Mouse (Mus musculus): ENCODE results near the gene Atl1. TPM values are rescaled to one million over a fixed set of nuclear protein-coding genes. Genes with fewer than 3 reads are reported as not detected.

The Atl1 gene
- polyA plus RNA-seq, 1 experiment, result 10.2 TPM

GRCm38 (mm10) chr12:69858847-69859246, 33.6 kb upstream of the Atl1 start:
- H3K9ac ChIP-seq (ENCODE audit: low read depth, poor library complexity, severe bottlenecking), result no peak overlapping the region
- H3K4me3 ChIP-seq (ENCODE audit: low read depth, low read length), result no peak overlapping the region
- H3K27ac ChIP-seq (ENCODE audit: insufficient read depth, low read length), result no peak overlapping the region
- H3K9me3 ChIP-seq (replicated peaks; ENCODE audit: control insufficient read depth, insufficient read depth, low read length, poor library complexity, severe bottlenecking), result no peaks in the 10 kb centered on the region
- no peaks in the 10 kb centered on the region for H3K4me1 ChIP-seq (ENCODE audit: control insufficient read depth, insufficient read depth, low read length)
- TF ChIP-seq CTCF (IDR thresholded peaks at IDR 0.05; ENCODE audit: low read depth, low read length), result no peak
- no peak for TF ChIP-seq POLR2A (IDR thresholded peaks at IDR 0.05; ENCODE audit: insufficient read depth, low read length)
- TF ChIP-seq EP300 (IDR thresholded peaks at IDR 0.05; ENCODE audit: insufficient read depth, low read depth, low read length), result no peak
- no peaks in the 10 kb centered on the region; the same call in none of the 2 replicates for H3K36me3 ChIP-seq (ENCODE audit: control insufficient read depth, insufficient read depth, low read length, poor library complexity, severe bottlenecking)
- no peaks in the 10 kb centered on the region for H3K27me3 ChIP-seq (ENCODE audit: control insufficient read depth, insufficient read depth, low read length, poor library complexity, severe bottlenecking)

- no peaks in the 10 kb centered on the region for H3K4me1 ChIP-seq (ENCODE audit: control insufficient read depth, insufficient read depth, low read length)
- TF ChIP-seq CTCF (IDR thresholded peaks at IDR 0.05; ENCODE audit: low read depth, low read length), result no peak
- no peak overlapping the region for H3K27ac ChIP-seq (ENCODE audit: insufficient read depth, low read length)
- no peaks in the 10 kb centered on the region for H3K9me3 ChIP-seq (replicated peaks; ENCODE audit: control insufficient read depth, insufficient read depth, low read length, poor library complexity, severe bottlenecking)
- no peak overlapping the region for H3K4me3 ChIP-seq (ENCODE audit: low read depth, low read length)
- no peak overlapping the region for H3K9ac ChIP-seq (ENCODE audit: low read depth, poor library complexity, severe bottlenecking)
- no peaks in the 10 kb centered on the region; the same call in 1 of the 2 replicates for H3K36me3 ChIP-seq (ENCODE audit: control insufficient read depth, insufficient read depth, low read length, poor library complexity, severe bottlenecking)
- no peaks in the 10 kb centered on the region for H3K27me3 ChIP-seq (ENCODE audit: control insufficient read depth, insufficient read depth, low read length, poor library complexity, severe bottlenecking)
Observed at GRCm38 (mm10) chr12:69863505-69863904, 28.9 kb upstream of the Atl1 start.

DNA sequence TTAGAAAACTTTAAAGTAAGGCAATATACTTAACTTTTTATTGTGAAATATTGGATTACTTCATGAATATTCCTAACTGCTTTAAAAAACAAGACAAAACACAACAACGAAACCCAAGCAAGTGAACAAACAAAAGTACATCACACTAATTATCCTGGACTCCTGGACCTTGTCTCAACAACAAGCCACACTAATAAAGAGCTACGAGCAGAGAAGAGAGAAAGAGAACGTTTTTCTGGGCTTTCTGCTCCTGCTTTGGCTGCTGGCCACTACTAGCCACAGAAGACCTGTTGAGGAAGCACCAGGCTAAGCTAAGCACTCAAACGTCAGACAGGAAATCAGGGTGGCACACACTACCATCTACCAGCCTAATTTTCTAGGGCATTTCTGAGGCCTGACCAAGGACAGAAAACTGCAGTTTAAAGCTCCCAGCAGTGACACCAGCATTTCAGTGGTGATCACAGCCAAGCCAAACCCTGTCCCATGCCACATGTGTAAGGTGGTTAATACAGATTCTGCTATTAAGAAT, 28.2 kb upstream of the Atl1 start:
- Histone ChIP-seq H3K4me1 (ENCODE audit: control insufficient read depth, insufficient read depth, low read length) (no peaks in the 10 kb centered on the region), H3K27me3 (ENCODE audit: control insufficient read depth, insufficient read depth, low read length, poor library complexity, severe bottlenecking) (no peaks in the 10 kb centered on the region), H3K27ac (ENCODE audit: insufficient read depth, low read length) (no peak overlapping the region), H3K36me3 (ENCODE audit: control insufficient read depth, insufficient read depth, low read length, poor library complexity, severe bottlenecking) (no peaks in the 10 kb centered on the region; the same call in 1 of the 2 replicates), H3K9ac (ENCODE audit: low read depth, poor library complexity, severe bottlenecking) (no peak overlapping the region), H3K4me3 (ENCODE audit: low read depth, low read length) (no peak overlapping the region), H3K9me3 (replicated peaks; ENCODE audit: control insufficient read depth, insufficient read depth, low read length, poor library complexity, severe bottlenecking) (no peaks in the 10 kb centered on the region)
- TF ChIP-seq EP300 (IDR thresholded peaks at IDR 0.05; ENCODE audit: insufficient read depth, low read depth, low read length), result no peak
- TF ChIP-seq POLR2A (IDR thresholded peaks at IDR 0.05; ENCODE audit: insufficient read depth, low read length), result no peak
- no peak for TF ChIP-seq CTCF (IDR thresholded peaks at IDR 0.05; ENCODE audit: low read depth, low read length)

DNA sequence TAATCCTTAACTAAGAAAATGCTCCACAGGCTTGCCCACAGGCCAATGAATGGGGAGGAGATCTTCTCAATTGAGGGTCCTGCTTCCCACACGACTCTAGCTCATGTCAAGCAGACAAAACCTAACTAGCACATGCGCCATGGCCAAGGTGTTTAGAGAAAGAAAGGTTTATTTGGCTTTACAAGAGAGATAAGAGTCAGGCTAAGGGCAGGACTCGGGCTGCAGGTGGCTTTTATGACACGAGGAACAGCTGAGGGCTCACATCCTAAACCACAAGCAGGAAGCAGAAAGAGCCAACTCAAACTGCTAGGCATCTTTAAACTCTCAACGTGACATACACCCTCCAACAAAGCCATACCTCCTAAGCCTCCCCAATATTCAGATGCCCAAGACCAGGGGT, 25.1 kb upstream of the Atl1 start:
- Histone ChIP-seq H3K9ac (ENCODE audit: low read depth, poor library complexity, severe bottlenecking) (no peak overlapping the region), H3K36me3 (ENCODE audit: control insufficient read depth, insufficient read depth, low read length, poor library complexity, severe bottlenecking) (no peaks in the 10 kb centered on the region; the same call in 1 of the 2 replicates), H3K27ac (ENCODE audit: insufficient read depth, low read length) (no peak overlapping the region), H3K4me1 (ENCODE audit: control insufficient read depth, insufficient read depth, low read length) (no peaks in the 10 kb centered on the region), H3K27me3 (ENCODE audit: control insufficient read depth, insufficient read depth, low read length, poor library complexity, severe bottlenecking) (no peaks in the 10 kb centered on the region), H3K9me3 (replicated peaks; ENCODE audit: control insufficient read depth, insufficient read depth, low read length, poor library complexity, severe bottlenecking) (no peaks in the 10 kb centered on the region), H3K4me3 (ENCODE audit: low read depth, low read length) (no peak overlapping the region)
- TF ChIP-seq EP300 (IDR thresholded peaks at IDR 0.05; ENCODE audit: insufficient read depth, low read depth, low read length) (no peak), CTCF (IDR thresholded peaks at IDR 0.05; ENCODE audit: low read depth, low read length) (no peak), POLR2A (IDR thresholded peaks at IDR 0.05; ENCODE audit: insufficient read depth, low read length) (no peak)

DNA sequence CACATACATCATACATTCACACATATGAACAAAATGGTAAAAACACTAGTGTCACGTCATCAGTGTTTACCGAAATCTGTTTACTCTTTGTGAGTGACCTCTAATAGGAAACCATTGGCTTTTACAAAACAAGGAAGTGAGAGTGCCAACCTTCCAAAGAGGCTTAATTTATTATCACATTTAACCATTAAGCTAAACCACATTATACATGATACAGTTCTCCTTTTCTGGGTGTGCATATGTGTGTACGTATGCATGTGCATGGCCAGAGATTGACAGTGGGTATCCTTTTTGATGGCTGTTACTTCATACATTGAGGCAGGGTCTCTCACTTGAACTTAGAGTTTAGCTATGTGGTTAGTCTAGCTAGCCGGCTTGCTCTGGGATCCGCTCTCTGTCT, 20.8 kb upstream of the Atl1 start:
- no peak for TF ChIP-seq EP300 (IDR thresholded peaks at IDR 0.05; ENCODE audit: insufficient read depth, low read depth, low read length)
- TF ChIP-seq POLR2A (IDR thresholded peaks at IDR 0.05; ENCODE audit: insufficient read depth, low read length), result no peak
- no peak for TF ChIP-seq CTCF (IDR thresholded peaks at IDR 0.05; ENCODE audit: low read depth, low read length)
- Histone ChIP-seq H3K27me3 (ENCODE audit: control insufficient read depth, insufficient read depth, low read length, poor library complexity, severe bottlenecking) (no peaks in the 10 kb centered on the region), H3K4me1 (ENCODE audit: control insufficient read depth, insufficient read depth, low read length) (no peaks in the 10 kb centered on the region), H3K9me3 (replicated peaks; ENCODE audit: control insufficient read depth, insufficient read depth, low read length, poor library complexity, severe bottlenecking) (no peaks in the 10 kb centered on the region), H3K9ac (ENCODE audit: low read depth, poor library complexity, severe bottlenecking) (no peak overlapping the region), H3K36me3 (ENCODE audit: control insufficient read depth, insufficient read depth, low read length, poor library complexity, severe bottlenecking) (no peaks in the 10 kb centered on the region), H3K27ac (ENCODE audit: insufficient read depth, low read length) (no peak overlapping the region), H3K4me3 (ENCODE audit: low read depth, low read length) (no peak overlapping the region)

GRCm38 (mm10) chr12:69877842-69878363, 14.5 kb upstream of the Atl1 start:
- H3K4me1 ChIP-seq (ENCODE audit: control insufficient read depth, insufficient read depth, low read length), result peaks cover 2% of the 10 kb centered on the region
- peak overlapping the region; percentile 91 for H3K27ac ChIP-seq (ENCODE audit: insufficient read depth, low read length)
- H3K4me3 ChIP-seq (ENCODE audit: low read depth, low read length), result no peak overlapping the region
- no peaks in the 10 kb centered on the region for H3K27me3 ChIP-seq (ENCODE audit: control insufficient read depth, insufficient read depth, low read length, poor library complexity, severe bottlenecking)
- H3K9ac ChIP-seq (ENCODE audit: low read depth, poor library complexity, severe bottlenecking), result no peak overlapping the region
- TF ChIP-seq EP300 (IDR thresholded peaks at IDR 0.05; ENCODE audit: insufficient read depth, low read depth, low read length), result no peak
- no peak for TF ChIP-seq POLR2A (IDR thresholded peaks at IDR 0.05; ENCODE audit: insufficient read depth, low read length)
- no peak for TF ChIP-seq CTCF (IDR thresholded peaks at IDR 0.05; ENCODE audit: low read depth, low read length)
- no peaks in the 10 kb centered on the region for H3K9me3 ChIP-seq (replicated peaks; ENCODE audit: control insufficient read depth, insufficient read depth, low read length, poor library complexity, severe bottlenecking)
- H3K36me3 ChIP-seq (ENCODE audit: control insufficient read depth, insufficient read depth, low read length, poor library complexity, severe bottlenecking), result no peaks in the 10 kb centered on the region

Data from ES-Bruce4 (cell line).